Mouse (Mus musculus) ovary, adult 18-20 months (tissue): ENCODE data around the gene Eno1.
"Not testable (repeated sequence)": the region's sequence is repeated elsewhere in the genome, so short reads cannot be mapped to it uniquely, and the experiment has no call there.

ENCODE experiments used
- DNase-seq: peaks from one replicate; pipeline ENCODE4 v3.0.0; 2022; ENCODE audit warnings: low spot score, mixed read lengths

Gene Eno1

DNA sequence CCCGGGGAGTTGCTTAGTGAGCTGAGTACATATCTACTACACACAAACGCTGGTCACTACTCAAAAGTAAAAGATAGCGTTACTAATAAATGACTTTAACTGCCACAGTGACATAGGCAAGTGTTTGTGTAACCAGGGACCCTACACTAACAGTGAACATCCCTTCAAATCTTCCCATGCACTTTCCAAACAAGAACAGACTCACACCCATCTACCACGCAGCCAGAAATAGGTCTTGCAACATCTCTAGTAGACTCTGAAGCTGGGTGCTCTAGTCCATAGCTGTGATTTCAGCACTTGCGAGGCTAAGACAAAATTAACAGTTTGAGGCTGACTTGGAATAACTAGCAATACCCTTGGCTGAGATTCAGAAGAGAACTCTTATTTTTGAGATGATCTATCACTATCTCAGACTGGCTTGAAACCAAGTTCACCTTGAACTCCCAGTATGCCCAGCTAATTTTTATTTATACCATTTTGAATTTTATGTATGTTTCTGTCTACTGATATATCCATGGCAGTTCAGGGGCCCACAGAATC, 13.3 kb downstream of the Eno1 start:
- no peak for DNase-seq

- DNase-seq: no peak
Observed at GRCm38 (mm10) chr4:150250549-150251422, 14.3 kb downstream of the Eno1 start.

- DNase-seq: no peak
Observed at GRCm38 (mm10) chr4:150254416-150254815, 17.9 kb downstream of the Eno1 start.

GRCm38 (mm10) chr4:150255181-150255580, 18.7 kb downstream of the Eno1 start:
- no peak for DNase-seq

DNA sequence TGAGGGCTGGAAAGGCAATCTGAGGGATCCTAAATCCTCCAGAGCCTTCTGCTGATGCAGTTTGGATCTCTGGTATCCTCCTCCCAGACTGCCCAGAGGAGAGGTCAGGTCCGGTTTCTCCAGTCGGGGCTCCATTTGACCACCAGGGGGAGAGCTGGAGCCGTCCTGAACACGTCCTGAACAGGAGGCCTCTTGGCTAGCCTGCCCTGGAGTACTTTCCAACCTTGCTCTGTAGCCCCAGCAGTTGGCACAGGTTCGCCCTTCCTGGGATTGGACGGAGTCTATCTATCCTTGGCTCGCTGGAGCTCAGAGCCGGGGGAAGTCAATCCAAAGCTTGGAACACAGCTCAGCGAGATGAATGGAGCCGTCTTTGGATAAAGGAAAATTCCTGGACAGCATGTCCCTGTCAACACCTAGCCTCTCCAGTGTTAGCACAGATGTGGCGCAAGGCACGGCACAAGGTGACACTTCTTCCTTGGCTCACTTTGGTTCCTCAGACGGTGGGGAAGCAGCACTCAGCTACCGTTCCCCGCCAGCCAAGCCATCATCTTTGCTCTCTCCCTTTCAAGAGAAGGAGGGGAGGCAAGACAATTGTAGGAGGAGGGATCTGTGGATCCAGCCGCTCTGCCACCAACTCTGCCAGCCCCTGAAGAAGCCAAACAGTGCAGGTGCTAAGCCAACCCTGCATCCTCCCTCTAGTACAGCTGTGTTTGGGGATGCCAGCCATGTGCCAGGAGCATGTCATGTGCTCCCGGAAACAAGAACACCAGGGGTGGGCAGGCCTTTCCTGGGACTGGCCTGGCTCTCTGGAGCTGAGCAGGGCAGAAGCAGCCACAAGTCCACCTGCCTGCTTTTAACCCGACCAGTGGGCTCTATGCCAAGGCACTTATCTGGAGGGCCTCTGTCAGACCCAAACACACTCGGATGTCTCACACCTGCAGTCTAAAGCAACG, 21.0 kb downstream of the Eno1 start:
- DNase-seq: peak; percentile 74

DNA sequence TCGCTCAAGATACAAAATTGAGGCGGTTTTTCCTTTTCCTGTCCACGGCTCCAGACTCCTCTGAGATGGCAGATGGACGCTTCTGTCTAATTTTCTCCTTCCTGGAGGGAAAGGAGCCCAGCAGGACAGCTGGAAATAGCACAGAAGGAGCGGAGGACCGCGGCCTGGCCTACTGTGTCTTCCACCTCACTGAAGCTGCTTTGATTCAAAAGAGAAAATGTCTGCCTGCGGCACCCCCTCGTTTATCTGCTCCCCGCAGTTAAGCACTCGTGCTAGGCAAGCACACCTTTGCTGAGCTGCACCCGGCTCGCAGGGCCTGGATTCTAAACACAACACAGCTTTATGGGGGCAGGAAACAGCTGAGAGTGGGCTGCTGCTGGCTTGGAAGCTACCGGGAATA, 21.9 kb downstream of the Eno1 start:
- DNase-seq: no peak

GRCm38 (mm10) chr4:150259577-150259976, 23.1 kb downstream of the Eno1 start:
- DNase-seq: no peak

DNA sequence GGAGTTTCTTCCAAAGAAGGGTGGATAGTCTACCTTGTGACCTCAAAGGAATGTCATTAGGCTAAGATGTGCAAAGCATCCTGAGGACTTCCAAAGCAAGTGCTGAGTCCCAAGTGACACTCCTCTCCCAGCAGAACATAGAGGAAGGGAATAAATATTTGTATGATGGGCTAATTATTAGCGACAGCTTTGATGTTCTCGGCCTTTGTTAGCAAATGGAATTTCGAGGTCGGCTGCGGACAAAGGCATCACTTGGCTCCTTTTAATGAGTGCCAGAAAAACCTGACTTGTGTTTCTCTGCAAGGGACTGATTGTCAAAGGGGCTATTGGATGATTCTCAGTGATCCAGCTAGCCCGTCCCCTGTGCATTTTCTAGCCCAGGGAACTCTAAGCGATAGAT, 23.6 kb downstream of the Eno1 start:
- no peak for DNase-seq

GRCm38 (mm10) chr4:150260745-150261144, 24.2 kb downstream of the Eno1 start:
- no peak for DNase-seq

- no peak for DNase-seq
Observed at GRCm38 (mm10) chr4:150262301-150262700, 25.8 kb downstream of the Eno1 start.

DNA sequence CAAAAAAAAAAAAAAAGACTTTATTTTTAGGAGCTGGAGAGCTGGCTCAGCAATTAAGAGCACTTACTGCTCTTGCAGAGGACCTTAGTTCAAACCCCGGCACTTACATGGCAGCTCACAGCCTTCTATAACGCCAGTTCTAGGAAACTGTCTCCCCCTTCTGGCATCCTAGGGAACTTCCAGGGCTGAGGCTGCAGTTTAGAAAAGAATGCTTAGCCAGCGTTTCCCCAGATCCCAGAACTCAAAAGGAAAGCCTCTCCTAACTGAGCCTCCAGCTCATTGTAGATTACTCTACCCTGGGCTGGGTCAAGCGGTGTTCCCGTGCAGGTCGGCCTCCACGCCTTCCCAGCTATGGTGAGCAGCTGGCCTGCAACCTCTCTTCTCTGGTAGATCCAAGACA, 28.4 kb downstream of the Eno1 start:
- no peak for DNase-seq

GRCm38 (mm10) chr4:150265471-150265870, 28.9 kb downstream of the Eno1 start:
- no peak for DNase-seq

GRCm38 (mm10) chr4:150266655-150267223, 30.2 kb downstream of the Eno1 start:
- DNase-seq: no peak

GRCm38 (mm10) chr4:150268674-150269653, 32.4 kb downstream of the Eno1 start:
- DNase-seq: no peak

DNA sequence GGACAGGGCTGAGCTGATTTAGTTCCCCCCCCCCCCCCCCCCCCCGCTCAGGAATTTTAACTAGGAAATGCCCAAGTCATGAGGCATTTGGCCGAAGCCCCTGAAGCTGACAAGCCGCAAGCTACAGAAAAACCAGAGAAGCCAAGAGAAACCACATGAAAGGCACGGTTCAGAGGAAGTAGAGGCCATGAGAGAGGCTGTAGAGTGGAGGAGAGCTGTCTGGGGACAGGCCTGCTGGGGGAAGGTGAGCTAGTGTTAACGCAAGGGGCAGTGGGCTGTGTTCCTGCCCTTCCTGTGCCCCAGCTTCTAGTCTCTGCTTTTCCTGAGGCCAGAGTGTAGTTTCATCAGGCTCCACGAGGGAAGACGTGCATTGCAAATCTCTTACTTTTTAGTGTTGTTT, 33.2 kb downstream of the Eno1 start:
- no peak for DNase-seq

DNA sequence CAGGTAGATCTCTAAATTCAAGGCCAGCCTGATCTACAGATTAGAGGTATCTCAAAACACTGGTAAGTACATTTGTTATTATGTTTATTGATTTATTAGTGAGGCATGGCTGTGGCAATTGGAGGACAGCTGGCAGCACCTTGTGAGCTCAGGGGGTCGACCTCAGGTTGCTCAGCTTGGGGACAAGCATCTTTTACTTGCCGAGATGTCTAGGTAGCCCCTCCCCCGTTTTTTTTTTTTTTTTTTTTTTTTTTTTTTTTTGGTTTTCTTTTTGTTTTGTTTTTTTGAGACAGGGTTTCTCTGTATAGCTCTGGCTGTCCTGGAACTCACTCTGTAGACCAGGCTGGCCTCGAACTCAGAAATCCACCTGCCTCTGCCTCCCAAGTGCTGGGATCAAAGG, 34.2 kb downstream of the Eno1 start:
- DNase-seq: not testable (repeated sequence)

DNA sequence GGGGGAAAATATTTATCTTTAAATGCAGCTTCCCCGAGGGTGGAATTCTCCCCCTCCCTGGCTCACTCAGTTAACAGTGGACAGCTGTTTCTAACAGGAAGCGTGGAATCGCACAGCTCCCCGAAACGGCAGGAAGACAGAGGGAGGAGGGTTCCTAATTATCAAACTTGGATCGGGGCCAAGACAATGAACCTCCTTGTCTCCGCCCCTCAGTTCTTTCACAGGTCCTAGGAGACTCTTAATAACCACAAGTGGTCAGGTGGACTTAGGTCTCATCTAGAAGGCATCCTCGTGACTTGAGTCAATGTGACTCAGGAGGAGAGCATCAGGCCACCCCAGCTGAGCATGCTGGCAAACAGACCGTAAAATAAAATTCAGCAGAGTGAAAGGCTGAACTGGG, 36.2 kb downstream of the Eno1 start:
- peak; percentile 39 for DNase-seq

- DNase-seq: no peak
Observed at GRCm38 (mm10) chr4:150275531-150275930, 39.0 kb downstream of the Eno1 start.

GRCm38 (mm10) chr4:150279336-150279735, 42.8 kb downstream of the Eno1 start:
- not testable (repeated sequence) for DNase-seq

DNA sequence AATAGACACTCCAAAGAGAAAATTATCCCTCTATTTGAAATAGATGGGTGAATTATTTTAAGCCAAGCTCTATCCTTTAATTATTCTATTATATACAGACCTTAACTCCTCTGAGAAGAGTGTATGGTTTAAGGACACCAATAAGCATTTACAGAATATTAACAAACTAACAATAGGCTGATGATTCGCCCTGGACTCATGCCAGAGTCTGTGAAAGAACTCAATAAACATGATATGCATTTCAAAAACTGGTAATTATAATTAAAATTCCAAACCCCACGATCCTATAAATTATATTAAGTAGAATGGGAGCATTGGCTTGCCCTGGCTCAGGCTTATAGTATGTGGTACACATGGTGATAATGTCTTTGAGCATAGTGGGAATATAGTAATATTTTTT, 43.5 kb downstream of the Eno1 start:
- DNase-seq: no peak

DNA sequence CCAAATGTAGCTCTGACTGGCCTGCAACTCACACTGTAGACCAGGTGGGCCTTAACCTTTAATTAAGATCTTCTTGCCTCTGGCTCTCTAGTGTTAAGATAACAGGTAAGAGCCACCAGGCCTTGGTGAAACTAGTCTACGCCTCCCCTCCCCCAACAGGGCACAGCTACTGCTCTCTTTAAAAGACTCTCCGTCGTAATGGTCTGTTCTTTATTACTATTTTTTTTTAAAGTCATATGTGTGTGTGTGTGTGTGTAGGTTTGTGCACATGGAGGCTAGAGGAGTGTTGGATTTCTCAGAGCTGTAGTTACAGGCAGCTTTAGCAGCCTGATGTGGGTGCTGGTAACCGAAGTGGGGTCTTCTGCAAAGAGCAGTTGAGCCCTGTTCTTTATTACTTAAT, 43.9 kb downstream of the Eno1 start:
- DNase-seq: no peak
